Mouse (Mus musculus): ENCODE data around the gene Olfr700. TPM values are rescaled to one million over a fixed set of nuclear protein-coding genes. Genes with fewer than 3 reads are reported as not detected.

Gene Olfr700
- polyA plus RNA-seq, 1 experiment from 2014 or later, result not detected

DNA sequence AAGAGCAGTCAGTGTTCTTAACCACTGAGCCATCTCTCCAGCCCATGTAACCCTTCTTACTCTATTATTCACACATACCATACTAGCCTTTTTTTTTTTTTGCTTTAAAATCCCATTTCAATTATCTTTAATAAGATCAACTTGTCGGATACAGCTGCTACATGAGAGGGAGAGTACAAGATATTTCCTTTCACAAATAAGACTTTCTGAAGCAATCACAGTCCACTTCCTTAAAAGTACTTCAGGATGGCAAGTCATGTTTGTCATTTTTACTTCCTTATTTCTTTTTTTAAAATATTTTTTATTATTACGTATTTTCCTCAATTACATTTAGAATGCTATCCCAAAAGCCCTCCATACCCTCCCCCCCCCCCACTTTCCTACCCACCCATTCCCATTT lies 49.8 kb downstream of the Olfr700 start:
- Histone ChIP-seq H3K4me2 (replicated peaks; ENCODE audit: low read depth, low read length) (no peak overlapping the region), H3K4me1 (ENCODE audit: control insufficient read depth, insufficient read depth, low read length) (no peaks in the 10 kb centered on the region), H3K9ac (replicated peaks; ENCODE audit: low read depth, low read length) (no peak overlapping the region), H3K9me3 (ENCODE audit: control insufficient read depth, low read depth, low read length) (no peaks in the 10 kb centered on the region), H3K27ac (ENCODE audit: low read length) (no peak overlapping the region), H3K4me3 (ENCODE audit: low read depth, low read length) (no peak overlapping the region), H3K27me3 (ENCODE audit: control insufficient read depth, insufficient read depth, low read length) (no peaks in the 10 kb centered on the region), H3K36me3 (ENCODE audit: control insufficient read depth, insufficient read depth, low read length) (no peaks in the 10 kb centered on the region)
- no peak for ATAC-seq (ENCODE audit: insufficient number of reproducible peaks, insufficient read depth, low FRiP score, low read depth)
- WGBS, result 94% methylated on average over 2 of the region's 2 CpGs

Other genes with a start within 250 kb of the Olfr700 start
- gene Olfr693, start 128.2 kb downstream of the Olfr700 start, polyA plus RNA-seq (2014; fragmentation: Nextera tagmentation; extraction: Ambion mirVana), result not detected in 2 replicates
- not detected in 2 replicates for gene Olfr694, start 117.0 kb downstream of the Olfr700 start, polyA plus RNA-seq (2014; fragmentation: Nextera tagmentation; extraction: Ambion mirVana)
- not detected in 2 replicates for gene Olfr695, start 92.4 kb downstream of the Olfr700 start, polyA plus RNA-seq (2014; fragmentation: Nextera tagmentation; extraction: Ambion mirVana)
- not detected in 2 replicates for gene Olfr697, start 66.4 kb downstream of the Olfr700 start, polyA plus RNA-seq (2014; fragmentation: Nextera tagmentation; extraction: Ambion mirVana)
- not detected in 2 replicates for gene Olfr698, start 53.4 kb downstream of the Olfr700 start, polyA plus RNA-seq (2014; fragmentation: Nextera tagmentation; extraction: Ambion mirVana)
- gene Olfr699, start 15.6 kb downstream of the Olfr700 start, polyA plus RNA-seq (2014; fragmentation: Nextera tagmentation; extraction: Ambion mirVana), result not detected in 2 replicates
- not detected in 2 replicates for gene Olfr701, start 5.3 kb upstream of the Olfr700 start, polyA plus RNA-seq (2014; fragmentation: Nextera tagmentation; extraction: Ambion mirVana)
- not detected in 2 replicates for gene Olfr702, start 25.1 kb upstream of the Olfr700 start, polyA plus RNA-seq (2014; fragmentation: Nextera tagmentation; extraction: Ambion mirVana)
- gene Olfr703, start 34.5 kb upstream of the Olfr700 start, polyA plus RNA-seq (2014; fragmentation: Nextera tagmentation; extraction: Ambion mirVana), result not detected in 2 replicates
- not detected in 2 replicates for gene Olfr704, start 54.4 kb upstream of the Olfr700 start, polyA plus RNA-seq (2014; fragmentation: Nextera tagmentation; extraction: Ambion mirVana)
- gene Olfr705, start 68.1 kb upstream of the Olfr700 start, polyA plus RNA-seq (2014; fragmentation: Nextera tagmentation; extraction: Ambion mirVana), result not detected in 2 replicates
- gene Olfr706, start 79.3 kb upstream of the Olfr700 start, polyA plus RNA-seq (2014; fragmentation: Nextera tagmentation; extraction: Ambion mirVana), result not detected in 2 replicates
- gene Olfr707, start 92.4 kb upstream of the Olfr700 start, polyA plus RNA-seq (2014; fragmentation: Nextera tagmentation; extraction: Ambion mirVana), result not detected in 2 replicates
- not detected in 2 replicates for gene Olfr1532-ps1, start 99.2 kb upstream of the Olfr700 start, polyA plus RNA-seq (2014; fragmentation: Nextera tagmentation; extraction: Ambion mirVana)
- gene Olfr709-ps1, start 123.4 kb upstream of the Olfr700 start, polyA plus RNA-seq (2014; fragmentation: Nextera tagmentation; extraction: Ambion mirVana), result not detected in 2 replicates
- not detected in 2 replicates for gene Olfr710, start 139.5 kb upstream of the Olfr700 start, polyA plus RNA-seq (2014; fragmentation: Nextera tagmentation; extraction: Ambion mirVana)
- not detected in 2 replicates for gene Olfr6, start 155.1 kb upstream of the Olfr700 start, polyA plus RNA-seq (2014; fragmentation: Nextera tagmentation; extraction: Ambion mirVana)
- gene Olfr711, start 166.6 kb upstream of the Olfr700 start, polyA plus RNA-seq (2014; fragmentation: Nextera tagmentation; extraction: Ambion mirVana), result not detected in 2 replicates
- gene Olfr2, start 197.2 kb upstream of the Olfr700 start, polyA plus RNA-seq (2014; fragmentation: Nextera tagmentation; extraction: Ambion mirVana), result not detected in 2 replicates
- not detected in 2 replicates for gene Olfr713, start 222.3 kb upstream of the Olfr700 start, polyA plus RNA-seq (2014; fragmentation: Nextera tagmentation; extraction: Ambion mirVana)